Mouse (Mus musculus): ENCODE data around the gene Arhgef6.

DNA sequence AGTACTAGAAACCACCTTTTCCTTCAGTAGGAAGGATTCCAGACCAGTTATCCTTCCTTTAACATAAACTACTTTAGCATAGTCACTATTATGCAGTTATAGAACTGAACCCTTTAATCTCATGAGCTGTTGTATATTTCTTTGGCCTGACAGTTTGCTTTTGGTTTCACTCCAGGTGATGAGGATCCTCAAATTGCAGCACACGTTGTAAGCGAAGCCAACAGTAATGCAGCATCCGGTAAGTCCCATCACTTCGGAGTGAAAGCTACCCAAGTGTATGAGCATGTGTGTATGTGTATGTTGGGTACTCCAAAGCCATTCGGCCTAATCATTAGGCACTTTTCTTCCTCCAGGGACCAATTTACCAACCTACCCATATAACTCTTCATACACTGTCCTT lies 119.0 kb downstream of the Arhgef6 start:
- TF ChIP-seq ZNF384 (IDR thresholded peaks at IDR 0.05; ENCODE audit: low read depth, low read length) (no peak), CHD2 (IDR thresholded peaks at IDR 0.05; ENCODE audit: low read length) (no peak), CTCF (IDR thresholded peaks at IDR 0.05 in 2 of 3, conservative IDR thresholded peaks at IDR 0.05 in 1 of 3; ENCODE audit: control insufficient read depth in 1 of 3, insufficient read depth in 1 of 3, low read depth in 2 of 3, low read length in 3 of 3, poor library complexity in 1 of 3, severe bottlenecking in 1 of 3) (no peak), HCFC1 (IDR thresholded peaks at IDR 0.05; ENCODE audit: low read depth, low read length) (no peak), RAD21 (IDR thresholded peaks at IDR 0.05; ENCODE audit: low read depth, low read length) (no peak), SIN3A (IDR thresholded peaks at IDR 0.05; ENCODE audit: low read length) (no peak), POLR2AphosphoS2 (IDR thresholded peaks at IDR 0.05; ENCODE audit: low read length) (no peak), TCF12 (IDR thresholded peaks at IDR 0.05; ENCODE audit: low read depth, low read length) (no peak), USF1 (IDR thresholded peaks at IDR 0.05; ENCODE audit: low read depth, low read length) (no peak), MAFK (IDR thresholded peaks at IDR 0.05; ENCODE audit: borderline replicate concordance, low read depth, low read length) (no peak), POLR2A (IDR thresholded peaks at IDR 0.05; ENCODE audit: control insufficient read depth in 1 of 2, insufficient read depth in 1 of 2, low read depth in 1 of 2, low read length in 2 of 2, poor library complexity in 1 of 2) (no peak), CHD1 (IDR thresholded peaks at IDR 0.05; ENCODE audit: low read depth, low read length) (no peak)

All from MEL (cell line).